Mouse (Mus musculus) G1E-ER4 (cell line): ENCODE measurements around the gene Olfr827. TPM values are rescaled to one million over a fixed set of nuclear protein-coding genes. Genes with fewer than 3 reads are reported as not detected.

Experiments used
- GATA1 ChIP-seq: IDR thresholded peaks from one replicate; pipeline ENCODE4 v1.8.0; 2012; ENCODE audit warnings: low read length, inconsistent platforms
- polyA plus RNA-seq: library from polyadenylated mRNA; stranded (reverse); fragments of >175 nt; gene quantifications from 2 replicates; pipeline ENCODE4 v1.2.3, GENCODE M21; 2012

Olfr827 gene
- polyA plus RNA-seq = not detected in 2 replicates

GRCm38 (mm10) chr10:130214303-130214702 lies at the start of gene Olfr827:
Olfr827 (minus strand) TSS chr10:130214403.
- no peak for TF ChIP-seq GATA1

GRCm38 (mm10) chr10:130263203-130263602 lies 49.0 kb upstream of the Olfr827 start:
- TF ChIP-seq GATA1 = no peak

DNA sequence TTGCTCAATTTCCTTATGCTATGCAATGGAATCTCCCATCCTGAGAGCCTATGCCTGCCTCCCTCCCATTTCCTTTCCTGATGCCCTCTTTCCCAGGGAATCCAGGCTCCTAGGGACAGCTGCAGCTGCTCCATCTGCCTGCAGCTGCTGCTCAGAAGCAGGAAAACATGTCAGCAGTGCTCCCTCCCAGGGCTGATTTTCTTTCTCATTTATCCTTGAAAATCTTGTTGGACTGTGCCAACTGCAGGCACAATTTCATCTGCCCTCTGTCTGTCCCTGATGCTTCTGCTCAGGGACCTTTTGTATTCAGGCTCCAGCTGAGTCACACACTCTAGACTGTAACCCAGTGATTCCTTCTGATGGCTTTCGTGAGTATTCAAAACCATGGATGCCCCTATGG lies 45.3 kb upstream of the Olfr827 start:
- TF ChIP-seq GATA1 = no peak

GRCm38 (mm10) chr10:130244271-130244670 lies 30.1 kb upstream of the Olfr827 start:
- no peak for TF ChIP-seq GATA1

DNA sequence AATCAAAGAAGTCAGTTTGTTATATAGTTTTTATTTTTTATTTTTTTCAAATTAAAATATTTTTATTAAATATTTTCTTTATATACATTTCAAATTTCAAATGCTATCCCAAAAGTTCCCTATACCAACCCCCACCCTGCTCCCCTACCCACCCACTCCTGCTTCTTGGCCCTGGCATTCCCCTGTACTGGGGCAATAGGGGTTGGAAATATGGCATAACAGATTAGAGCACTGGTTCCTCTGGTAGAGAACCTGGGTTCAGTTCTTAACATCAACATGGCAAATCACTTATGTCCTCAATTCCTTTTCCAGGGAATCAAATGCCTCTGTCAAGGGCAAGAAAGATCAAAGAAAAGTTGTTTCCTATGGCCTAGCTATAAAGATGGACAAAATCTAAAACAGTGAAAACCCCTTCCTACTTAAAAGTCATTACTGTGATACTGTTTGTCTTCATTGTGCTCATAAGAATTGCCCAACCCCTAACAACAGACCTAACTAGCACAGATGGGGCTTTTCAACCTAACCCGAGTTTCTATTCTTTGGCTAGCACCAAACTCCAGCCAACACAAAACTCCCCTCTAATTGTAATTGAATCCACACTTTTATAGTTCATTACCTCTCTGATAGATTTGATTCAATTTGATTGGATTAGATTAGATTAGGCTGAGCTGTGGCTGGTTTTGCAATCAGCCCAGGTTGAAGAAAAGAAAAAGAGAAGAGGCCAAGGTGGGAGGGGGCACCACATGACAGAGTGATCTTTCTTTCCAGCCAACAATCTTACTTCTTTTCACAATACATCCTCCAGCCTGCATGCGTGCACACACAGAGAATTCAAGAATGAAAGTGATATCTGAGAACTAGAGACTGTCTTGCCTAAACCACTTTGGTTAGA lies 24.4 kb upstream of the Olfr827 start:
- no peak for TF ChIP-seq GATA1

GRCm38 (mm10) chr10:130234576-130234975 lies 20.4 kb upstream of the Olfr827 start:
- no peak for TF ChIP-seq GATA1

DNA sequence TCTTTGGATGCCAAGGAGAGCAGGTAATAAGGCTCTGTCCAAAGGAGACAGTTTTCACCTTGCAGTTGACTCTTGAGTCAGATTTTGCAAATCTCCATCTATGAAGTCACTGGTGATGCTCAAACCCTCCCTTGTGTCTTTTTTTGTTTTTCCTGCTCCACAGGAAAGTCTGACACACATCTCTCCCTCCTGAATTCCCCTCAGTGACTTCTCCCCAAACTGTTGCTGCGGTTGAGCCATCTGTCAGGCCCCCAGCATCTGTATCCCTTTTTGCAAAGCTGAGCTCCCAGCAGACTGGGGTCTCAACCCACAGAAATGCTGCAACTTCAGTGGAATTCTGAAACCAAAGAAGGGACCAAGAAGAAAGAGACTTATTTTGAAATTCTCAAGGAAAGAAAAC lies 17.9 kb upstream of the Olfr827 start:
- TF ChIP-seq GATA1 = no peak

DNA sequence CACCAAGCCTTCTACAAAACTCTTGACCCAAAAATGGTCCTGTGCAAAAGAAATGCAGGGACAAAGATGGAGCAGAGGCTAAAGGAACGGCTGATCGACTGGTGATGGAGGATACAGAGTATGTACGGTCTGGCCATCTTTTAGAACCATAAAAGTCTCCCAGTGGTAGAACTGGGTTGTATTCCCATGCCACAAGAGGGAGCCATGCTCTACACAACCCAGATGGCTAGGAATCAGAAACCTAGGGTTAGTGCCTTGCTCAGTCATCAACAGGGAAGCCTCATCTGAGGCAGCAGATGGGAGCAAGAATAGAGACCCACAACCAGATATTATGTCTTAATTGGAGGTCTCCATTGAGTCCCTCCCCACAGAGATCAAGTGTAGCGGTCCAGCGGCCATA lies 15.4 kb upstream of the Olfr827 start:
- TF ChIP-seq GATA1 = no peak

- no peak for TF ChIP-seq GATA1
Observed at GRCm38 (mm10) chr10:130228246-130228645, 14.0 kb upstream of the Olfr827 start.

GRCm38 (mm10) chr10:130225034-130225433 lies 10.8 kb upstream of the Olfr827 start:
- no peak for TF ChIP-seq GATA1

DNA sequence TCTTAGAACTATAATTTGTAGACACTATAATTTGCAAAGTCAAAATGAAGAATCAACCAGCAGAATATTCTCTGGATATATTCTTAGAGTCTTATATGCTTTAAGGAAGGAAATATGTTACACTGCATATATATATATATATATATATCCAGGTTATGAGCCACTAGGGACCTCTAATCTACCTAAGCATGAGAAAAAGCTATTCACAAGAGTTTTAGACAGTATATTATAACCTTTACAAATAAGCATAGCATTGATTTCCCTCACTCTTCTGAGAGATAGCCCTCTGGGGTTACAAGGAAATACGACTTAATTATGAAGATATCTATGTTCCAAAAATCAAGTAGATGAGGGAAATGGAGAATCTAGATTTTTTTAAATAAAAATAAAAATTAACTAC lies 30.1 kb downstream of the Olfr827 start, which contains the start of gene Olfr826:
Olfr826 (minus strand) TSS at position 101 of the 400 bp plus-strand sequence.
- no peak for TF ChIP-seq GATA1

DNA sequence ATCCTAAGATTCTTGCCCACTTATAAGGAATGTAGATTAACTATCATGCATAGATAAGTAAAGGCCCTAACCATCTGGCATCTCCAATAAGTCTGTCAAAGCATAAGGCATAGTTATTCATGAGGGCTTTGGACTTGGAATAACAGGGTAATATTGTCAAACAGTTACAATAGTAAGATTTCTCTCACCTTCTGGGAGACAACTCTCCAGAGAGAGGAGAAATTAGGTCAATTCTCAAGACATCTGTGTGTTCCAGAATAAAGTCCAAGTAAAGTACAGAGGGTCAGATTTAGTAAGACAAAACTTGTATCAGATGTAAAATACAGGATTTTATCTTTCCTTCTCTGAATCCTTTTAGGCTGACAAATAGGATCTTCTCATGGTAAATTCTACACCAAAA lies 47.5 kb downstream of the Olfr827 start, which contains the start of gene Olfr825:
Olfr825 (minus strand) TSS at position 101 of the 400 bp plus-strand sequence.
- no peak for TF ChIP-seq GATA1

GRCm38 (mm10) chr10:130165196-130165595 lies 49.0 kb downstream of the Olfr827 start:
- no peak for TF ChIP-seq GATA1

Other genes with a start within 250 kb of the Olfr827 start
- not detected in 2 replicates for gene Olfr819, start 247.1 kb downstream of the Olfr827 start, polyA plus RNA-seq
- gene Olfr247, start 238.3 kb downstream of the Olfr827 start, polyA plus RNA-seq = not detected in 2 replicates
- not detected in 2 replicates for gene Gm10310, start 229.3 kb downstream of the Olfr827 start, polyA plus RNA-seq
- not detected in 2 replicates for gene Olfr820, start 201.8 kb downstream of the Olfr827 start, polyA plus RNA-seq
- gene Olfr821, start 184.1 kb downstream of the Olfr827 start, polyA plus RNA-seq = not detected in 2 replicates
- not detected in 2 replicates for gene Olfr822, start 143.2 kb downstream of the Olfr827 start, polyA plus RNA-seq
- gene Olfr823, start 99.0 kb downstream of the Olfr827 start, polyA plus RNA-seq = not detected in 2 replicates
- not detected in 2 replicates for gene Olfr824, start 84.4 kb downstream of the Olfr827 start, polyA plus RNA-seq
- not detected in 2 replicates for gene Olfr825, start 47.6 kb downstream of the Olfr827 start, polyA plus RNA-seq
- not detected in 2 replicates for gene Olfr826, start 30.2 kb downstream of the Olfr827 start, polyA plus RNA-seq
- not detected in 2 replicates for gene Neurod4, start 65.8 kb upstream of the Olfr827 start, polyA plus RNA-seq
- gene Tespa1, start 108.5 kb upstream of the Olfr827 start, polyA plus RNA-seq = 1.8 TPM in 2 replicates
- gene Vmn2r84, start 179.9 kb upstream of the Olfr827 start, polyA plus RNA-seq = not detected in 2 replicates
- gene Vmn2r85, start 215.3 kb upstream of the Olfr827 start, polyA plus RNA-seq = not detected in 2 replicates
- not detected in 2 replicates for gene Vmn2r86, start 241.6 kb upstream of the Olfr827 start, polyA plus RNA-seq